ENCODE assay signal across 9 mouse cellular contexts in the genomic region with DNA sequence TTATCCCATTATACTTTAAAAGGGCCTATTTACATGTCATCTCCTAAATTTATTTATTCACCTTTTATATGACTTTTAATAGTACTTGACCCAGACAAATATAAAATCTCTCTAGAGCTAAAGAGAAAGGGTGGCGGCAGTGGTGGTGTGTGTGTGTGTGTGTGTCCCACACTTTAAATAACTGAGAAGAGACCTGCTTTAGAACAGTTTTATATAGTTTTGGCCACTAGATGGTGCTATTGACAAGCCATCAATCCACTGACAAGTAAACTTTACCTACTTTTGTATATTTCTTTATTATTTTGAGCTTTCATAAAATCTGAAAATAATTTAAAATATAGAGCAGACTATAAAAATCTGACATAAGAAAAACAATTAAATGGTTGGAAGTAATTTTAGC. TPM values are rescaled to one million over a fixed set of nuclear protein-coding genes. Genes with fewer than 3 reads are reported as not detected.
DNase-seq lines count a peak whose midpoint lies in the region; ATAC-seq and TF ChIP-seq lines count a peak whose summit lies in the region.
"Had no signal": no experiment of that assay in that cellular context is flagged by ENCODE, and none has a peak within 500 bp of the region (broad histone marks: within the 10 kb centered on the region; RNA-seq: fewer than 3 reads in every experiment).

No protein-coding gene starts in this region.

- no peak overlapping the region for H3K4me2 ChIP-seq in forebrain, embryonic 11.5 days (ENCODE audit: low read depth, low read length, severe bottlenecking)
- no peak overlapping the region for H3K4me2 ChIP-seq in lung, embryonic 14.5 days
- H3K4me2 ChIP-seq in embryonic facial prominence, embryonic 14.5 days (ENCODE audit: low read depth, low read length) = no peak overlapping the region
- H3K4me2 ChIP-seq in midbrain, embryonic 14.5 days (ENCODE audit: low read length) = no peak overlapping the region
- no peak overlapping the region for H3K4me2 ChIP-seq in neural tube, embryonic 15.5 days

- H3K9ac ChIP-seq in forebrain, embryonic 11.5 days (ENCODE audit: low read length) = no peak overlapping the region
- no peak overlapping the region for H3K9ac ChIP-seq in lung, embryonic 14.5 days
- H3K9ac ChIP-seq in embryonic facial prominence, embryonic 14.5 days (ENCODE audit: low read depth, low read length) = no peak overlapping the region
- no peak overlapping the region for H3K9ac ChIP-seq in midbrain, embryonic 14.5 days (replicated peaks; ENCODE audit: low read length)
- H3K9ac ChIP-seq in neural tube, embryonic 15.5 days (replicated peaks) = no peak overlapping the region

- H3K36me3 ChIP-seq in forebrain, embryonic 11.5 days (ENCODE audit: control insufficient read depth, insufficient read depth, low read length) = no peaks in the 10 kb centered on the region
- peaks cover 6% of the 10 kb centered on the region for H3K36me3 ChIP-seq in forebrain, embryonic 10.5 days (replicated peaks)
- no peaks in the 10 kb centered on the region for H3K36me3 ChIP-seq in lung, embryonic 14.5 days (ENCODE audit: insufficient read depth)
- no peaks in the 10 kb centered on the region; the same call in 1 of the 2 replicates for H3K36me3 ChIP-seq in embryonic facial prominence, embryonic 14.5 days (ENCODE audit: control insufficient read depth, insufficient read depth, low read length)
- H3K36me3 ChIP-seq in midbrain, embryonic 14.5 days (ENCODE audit: control insufficient read depth, insufficient read depth, low read length) = no peaks in the 10 kb centered on the region
- H3K36me3 ChIP-seq in neural tube, embryonic 15.5 days = no peaks in the 10 kb centered on the region

- H3K4me1 ChIP-seq in forebrain, embryonic 11.5 days (replicated peaks; ENCODE audit: control insufficient read depth, insufficient read depth, low read length) = 0 out of 2 replicates have a peak, but pooled peaks cover 2% of the 10 kb centered on the region
- H3K4me1 ChIP-seq in forebrain, embryonic 10.5 days = peaks cover 13% of the 10 kb centered on the region; the same call in 1 of the 2 replicates
- no peaks in the 10 kb centered on the region for H3K4me1 ChIP-seq in lung, embryonic 14.5 days (ENCODE audit: insufficient read depth)
- H3K4me1 ChIP-seq in embryonic facial prominence, embryonic 14.5 days (ENCODE audit: control insufficient read depth, insufficient read depth, low read length) = no peaks in the 10 kb centered on the region
- H3K4me1 ChIP-seq in midbrain, embryonic 14.5 days (ENCODE audit: control insufficient read depth, insufficient read depth, low read length) = no peaks in the 10 kb centered on the region
- H3K4me1 ChIP-seq in neural tube, embryonic 15.5 days = no peaks in the 10 kb centered on the region

- no peaks in the 10 kb centered on the region for H3K9me3 ChIP-seq in forebrain, embryonic 11.5 days (ENCODE audit: control insufficient read depth, low read length)
- H3K9me3 ChIP-seq in forebrain, embryonic 10.5 days = no peaks in the 10 kb centered on the region
- H3K9me3 ChIP-seq in lung, embryonic 14.5 days (ENCODE audit: low read depth, low read length) = no peaks in the 10 kb centered on the region
- H3K9me3 ChIP-seq in embryonic facial prominence, embryonic 14.5 days (ENCODE audit: control insufficient read depth, low read length) = no peaks in the 10 kb centered on the region
- H3K9me3 ChIP-seq in midbrain, embryonic 14.5 days (ENCODE audit: control insufficient read depth, low read length) = no peaks in the 10 kb centered on the region
- no peaks in the 10 kb centered on the region for H3K9me3 ChIP-seq in neural tube, embryonic 15.5 days (replicated peaks)

- H3K27me3 ChIP-seq in forebrain, embryonic 11.5 days (ENCODE audit: control insufficient read depth, insufficient read depth, low read length) = no peaks in the 10 kb centered on the region
- no peaks in the 10 kb centered on the region for H3K27me3 ChIP-seq in forebrain, embryonic 10.5 days (ENCODE audit: poor library complexity, severe bottlenecking)
- no peaks in the 10 kb centered on the region for H3K27me3 ChIP-seq in lung, embryonic 14.5 days (ENCODE audit: insufficient read depth, low read length)
- H3K27me3 ChIP-seq in embryonic facial prominence, embryonic 14.5 days (replicated peaks; ENCODE audit: control insufficient read depth, insufficient read depth, low read length) = no peaks in the 10 kb centered on the region
- H3K27me3 ChIP-seq in midbrain, embryonic 14.5 days (ENCODE audit: control insufficient read depth, insufficient read depth, low read length) = no peaks in the 10 kb centered on the region
- H3K27me3 ChIP-seq in neural tube, embryonic 15.5 days (replicated peaks) = no peaks in the 10 kb centered on the region

- 36% methylated on average over 1 of the region's 1 CpGs for WGBS in forebrain, embryonic 11.5 days
- 39% methylated on average over 1 of the region's 1 CpGs for WGBS in forebrain, embryonic 10.5 days
- WGBS in lung, embryonic 14.5 days = 17% methylated on average over 1 of the region's 1 CpGs
- whole genome bisulfite sequencing in embryonic facial prominence, embryonic 14.5 days = 19% methylated on average over 1 of the region's 1 CpGs
- WGBS in midbrain, embryonic 14.5 days = 24% methylated on average over 1 of the region's 1 CpGs
- WGBS in neural tube, embryonic 15.5 days = 41% methylated on average over 1 of the region's 1 CpGs

- no peak for DNase-seq in forebrain, embryonic 11.5 days (ENCODE audit: low spot score)
- DNase-seq in forebrain, embryonic 10.5 days (ENCODE audit: extremely low spot score, low spot score) = no peak
- DNase-seq in lung, embryonic 14.5 days = peak; percentile 92
- no peak for DNase-seq in lung, postnatal 4 days
- peak; percentile 70 for DNase-seq in embryonic facial prominence, embryonic 14.5 days (ENCODE audit: low spot score)
- DNase-seq in midbrain, embryonic 14.5 days = peak; percentile 86
- no peak for DNase-seq in ovary, postnatal 36 days (ENCODE audit: low spot score)

- H3K27ac ChIP-seq in forebrain, embryonic 11.5 days (ENCODE audit: low read depth, low read length) = no peak overlapping the region
- no peak overlapping the region for H3K27ac ChIP-seq in forebrain, embryonic 10.5 days
- H3K27ac ChIP-seq in lung, embryonic 14.5 days (ENCODE audit: low read depth) = no peak overlapping the region
- no peak overlapping the region for H3K27ac ChIP-seq in embryonic facial prominence, embryonic 14.5 days (replicated peaks; ENCODE audit: low read depth, low read length)
- H3K27ac ChIP-seq in midbrain, embryonic 14.5 days (replicated peaks; ENCODE audit: low read depth, low read length) = no peak overlapping the region
- no peak overlapping the region for H3K27ac ChIP-seq in neural tube, embryonic 15.5 days (replicated peaks)

- 0 out of 2 replicates have a peak, but pooled peaks have one; percentile 44 for ATAC-seq in forebrain, embryonic 11.5 days (replicated peaks; ENCODE audit: low FRiP score)
- ATAC-seq in lung, embryonic 14.5 days (ENCODE audit: insufficient read depth) = no peak
- peak; percentile 18; the same call in 1 of the 2 replicates for ATAC-seq in embryonic facial prominence, embryonic 14.5 days (ENCODE audit: low read depth)
- no peak for ATAC-seq in midbrain, embryonic 14.5 days (ENCODE audit: low FRiP score, low TSS enrichment)
- no peak; the same call in 1 of the 2 replicates for ATAC-seq in neural tube, embryonic 15.5 days (ENCODE audit: low FRiP score)

- no peak overlapping the region for H3K4me3 ChIP-seq in forebrain, embryonic 11.5 days (ENCODE audit: low read depth, low read length)
- no peak overlapping the region for H3K4me3 ChIP-seq in forebrain, embryonic 10.5 days
- no peak overlapping the region for H3K4me3 ChIP-seq in lung, embryonic 14.5 days (ENCODE audit: low read depth, low read length)
- H3K4me3 ChIP-seq in embryonic facial prominence, embryonic 14.5 days (ENCODE audit: low read depth, low read length) = no peak overlapping the region
- no peak overlapping the region for H3K4me3 ChIP-seq in midbrain, embryonic 14.5 days (replicated peaks; ENCODE audit: low read depth, low read length)
- no peak overlapping the region for H3K4me3 ChIP-seq in neural tube, embryonic 15.5 days (replicated peaks)
- H3K4me3 ChIP-seq: myocyte had no signal

- peak; percentile 69 for TF ChIP-seq CTCF in lung, embryonic 14.5 days (IDR thresholded peaks at IDR 0.05; ENCODE audit: low read depth)

RNA-seq across cellular contexts. Expression of gene Nars2, which starts 19.1 kb away (rescaled TPM):
- 28.2 and 29.6 TPM in 2 replicates for polyA plus RNA-seq in forebrain, embryonic 11.5 days (2014; fragmentation: Nextera tagmentation; extraction: Ambion mirVana)
- polyA plus RNA-seq in forebrain, embryonic 10.5 days (2016; fragmentation: Nextera tagmentation; extraction: Ambion mirVana) = 28.0 and 30.0 TPM in 2 replicates
- 20.4 and 25.4 TPM in 2 replicates for polyA plus RNA-seq in lung, embryonic 14.5 days (2014; fragmentation: Nextera tagmentation; extraction: Ambion mirVana)
- polyA plus RNA-seq in embryonic facial prominence, embryonic 14.5 days (2014; fragmentation: Nextera tagmentation; extraction: Ambion mirVana) = 19.2 and 25.3 TPM in 2 replicates
- 16.5 and 18.6 TPM in 2 replicates for polyA plus RNA-seq in midbrain, embryonic 14.5 days (2014; fragmentation: Nextera tagmentation; extraction: Ambion mirVana)
- 18.7 and 22.0 TPM in 2 replicates for polyA plus RNA-seq in neural tube, embryonic 15.5 days (2015; fragmentation: Nextera tagmentation; extraction: Ambion mirVana)

Comparison
In these comparisons a context has a peak if more than half of its experiments do, and no peak if none do; other contexts are left out.
1. DNase-seq: peak in lung, embryonic 14.5 days (single experiment), embryonic facial prominence, embryonic 14.5 days (single experiment) and midbrain, embryonic 14.5 days (single experiment); none in forebrain, embryonic 11.5 days (single experiment), forebrain, embryonic 10.5 days (single experiment), lung, postnatal 4 days (0 of 2) and ovary, postnatal 36 days (single experiment).
2. ATAC-seq: peak in forebrain, embryonic 11.5 days (single experiment) and embryonic facial prominence, embryonic 14.5 days (single experiment); none in lung, embryonic 14.5 days (single experiment), midbrain, embryonic 14.5 days (single experiment) and neural tube, embryonic 15.5 days (single experiment).